Mouse (Mus musculus) retina, postnatal 1 day (tissue): ENCODE data around the gene Cers3.
A peak's percentile ranks its signal among the peaks of the same experiment; 100 is the strongest.

ENCODE experiments used
- DNase-seq: peaks from one replicate; pipeline ENCODE4 v3.0.0-alpha.2; 2012

The Cers3 gene

DNA sequence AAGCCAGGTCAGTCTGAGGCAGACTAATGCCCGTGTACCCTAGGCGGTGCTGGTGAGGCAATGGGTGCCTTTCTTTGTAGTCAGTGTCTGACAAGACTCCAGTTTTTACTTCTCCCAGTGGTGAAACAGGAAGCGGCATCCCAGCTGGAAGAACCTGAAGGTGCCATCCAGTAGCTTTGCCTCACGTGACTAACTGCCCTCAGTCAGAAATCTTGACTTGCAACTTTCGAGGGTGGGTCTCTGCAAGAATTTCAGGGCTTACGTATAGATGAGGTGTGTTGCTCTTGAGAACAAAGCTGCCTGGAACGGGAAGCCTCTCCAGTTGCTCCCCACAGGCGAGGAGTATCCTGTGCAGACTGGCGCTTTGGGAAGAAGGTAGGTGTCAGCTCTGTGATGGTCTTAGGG, at the start of gene Cers3:
TSS of gene Cers3 (plus strand) at position 128 of the 405 bp plus-strand sequence.
- no peak for DNase-seq

DNA sequence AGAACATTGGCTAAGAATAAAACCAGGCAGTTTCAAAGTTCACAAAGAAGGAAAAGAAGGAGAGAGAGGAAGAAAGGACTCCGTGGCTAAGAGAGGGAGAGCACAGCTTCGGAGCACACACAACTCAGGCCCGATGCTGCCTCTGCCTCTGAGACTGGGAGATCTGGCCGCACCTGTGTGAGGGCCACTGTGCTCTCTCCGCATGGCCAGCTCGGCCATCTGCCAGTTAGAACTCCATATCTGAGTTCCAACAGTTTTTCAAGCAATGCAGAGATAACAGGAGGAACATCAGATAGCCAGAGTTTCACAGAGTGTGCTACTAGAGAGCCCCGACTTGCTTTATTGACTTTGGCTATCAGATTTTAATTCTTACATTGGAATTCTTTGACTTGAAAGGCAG, 48.8 kb upstream of the Cers3 start:
- no peak for DNase-seq

GRCm38 (mm10) chr7:66702721-66703120, 40.6 kb upstream of the Cers3 start:
- DNase-seq = no peak

GRCm38 (mm10) chr7:66704631-66705030, 38.7 kb upstream of the Cers3 start:
- no peak for DNase-seq

- DNase-seq = peak; percentile 3
Measured at GRCm38 (mm10) chr7:66711166-66711565, 32.1 kb upstream of the Cers3 start.

DNA sequence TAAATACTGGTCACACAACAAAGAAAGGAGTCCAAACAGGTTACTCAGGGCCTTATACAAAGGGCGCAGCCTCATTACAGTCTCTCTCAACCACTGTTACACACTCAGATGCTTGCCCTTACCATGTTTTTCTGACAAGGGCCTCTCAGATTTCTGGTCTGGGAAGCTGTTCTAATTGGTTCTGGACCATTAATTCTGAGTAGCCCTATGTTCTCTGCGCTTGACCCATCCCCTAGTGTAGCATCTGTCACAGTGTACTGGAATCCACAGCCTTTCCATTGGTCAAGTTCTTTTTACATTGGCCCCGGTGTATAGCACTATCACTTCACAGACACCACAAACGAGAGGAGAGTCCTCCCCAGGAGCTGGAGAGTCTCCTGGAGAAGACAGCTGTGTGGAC, 18.8 kb upstream of the Cers3 start:
- DNase-seq = no peak

GRCm38 (mm10) chr7:66724954-66725353, 18.4 kb upstream of the Cers3 start:
- no peak for DNase-seq

DNA sequence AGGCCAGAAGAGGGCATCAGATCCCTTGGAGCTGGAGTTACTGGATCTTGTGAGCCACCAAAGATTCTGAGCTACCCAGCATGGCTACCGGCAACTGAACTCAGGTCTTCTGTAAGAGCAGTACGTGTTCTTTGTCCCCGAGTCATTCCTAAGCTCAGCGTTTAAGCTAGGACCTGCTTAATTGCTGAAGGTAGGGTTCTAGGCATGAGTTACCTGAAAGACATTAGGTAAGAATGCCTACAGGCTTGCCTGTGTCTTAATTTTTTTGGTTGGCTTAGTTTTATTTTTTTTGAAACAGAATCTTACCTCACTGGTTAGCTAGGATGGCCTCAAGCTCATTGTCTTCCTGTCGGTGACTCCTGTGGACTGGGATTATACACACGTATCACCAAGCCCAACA, 15.2 kb upstream of the Cers3 start:
- no peak for DNase-seq

DNA sequence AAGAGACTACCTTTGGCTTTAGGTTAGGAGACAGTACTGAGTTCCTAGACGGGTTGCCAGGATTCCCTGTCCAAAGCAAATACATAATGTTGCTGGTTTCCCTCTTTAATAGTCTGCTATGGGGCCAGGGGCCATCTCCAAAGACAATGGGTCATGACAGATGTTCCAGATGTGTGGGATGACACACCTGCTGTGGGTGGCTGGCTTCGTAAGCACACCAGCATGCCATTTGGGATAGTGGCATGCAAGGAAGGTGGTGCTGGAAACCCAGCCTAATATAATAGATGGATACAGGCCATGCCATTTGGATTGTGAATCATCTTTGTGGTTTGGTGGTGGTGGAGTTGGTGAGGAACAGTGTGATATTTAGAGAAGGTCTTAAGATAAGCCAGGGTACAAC, 14.1 kb upstream of the Cers3 start:
- no peak for DNase-seq

DNA sequence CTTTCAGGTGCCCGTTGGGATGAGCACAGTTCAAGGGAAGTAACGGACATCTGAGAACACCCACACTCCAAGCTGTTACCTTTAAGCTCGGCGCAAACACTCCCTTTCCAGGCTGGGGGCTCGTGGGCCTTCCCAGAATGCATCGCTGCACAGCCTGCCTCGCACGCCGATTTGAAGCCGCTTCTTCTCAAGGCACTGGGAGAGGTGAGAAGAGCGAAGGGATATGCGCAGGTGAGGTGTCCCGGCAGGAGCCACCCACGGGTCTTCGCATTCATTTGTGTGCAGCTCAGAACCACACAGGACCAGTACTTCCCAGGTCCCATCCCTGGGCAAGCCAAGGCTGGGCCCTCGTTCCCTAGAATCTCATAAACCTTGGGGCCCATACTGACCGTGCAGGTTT, 9.9 kb upstream of the Cers3 start:
- no peak for DNase-seq

DNA sequence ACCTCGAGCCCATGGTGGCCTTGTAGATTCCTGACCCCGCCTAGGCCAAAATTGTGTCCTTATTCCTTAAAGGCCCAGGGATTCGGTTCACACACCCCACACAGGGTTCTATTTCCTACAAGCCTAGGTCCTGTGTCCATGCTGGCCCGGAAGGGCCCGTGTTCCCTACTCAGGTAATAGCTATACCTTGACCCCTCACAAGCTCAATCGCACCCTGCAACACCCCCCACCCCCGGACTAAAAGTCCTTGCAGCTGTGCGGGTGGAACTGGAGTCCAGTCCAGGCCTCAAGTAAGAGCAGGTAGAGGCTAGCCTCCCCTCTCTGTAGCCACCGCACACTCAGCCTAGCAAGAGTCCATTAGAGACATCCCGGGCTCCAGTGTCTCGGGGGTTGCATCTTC, 9.4 kb upstream of the Cers3 start:
- no peak for DNase-seq

DNA sequence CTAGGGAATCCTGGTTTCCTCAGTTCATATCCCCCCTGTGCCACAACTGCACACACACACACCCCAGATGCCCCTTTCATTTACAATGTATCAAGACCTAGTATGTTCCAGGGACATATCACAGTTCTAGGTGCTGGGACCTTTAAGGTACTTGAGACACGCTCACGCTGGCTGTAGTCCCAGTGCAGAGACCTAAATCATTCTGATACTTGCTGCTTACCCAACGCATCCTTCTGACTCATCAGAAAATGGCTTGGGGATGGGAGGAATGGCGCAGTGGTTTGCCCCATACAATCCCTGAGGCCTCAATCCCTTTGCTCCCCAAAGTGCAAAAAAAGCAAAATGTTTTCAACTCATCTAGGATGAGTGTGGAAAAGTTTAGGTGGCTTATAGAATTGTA, 8.8 kb upstream of the Cers3 start:
- no peak for DNase-seq

- no peak for DNase-seq
Measured at GRCm38 (mm10) chr7:66734993-66735392, 8.3 kb upstream of the Cers3 start.

- no peak for DNase-seq
Measured at GRCm38 (mm10) chr7:66737418-66737817, 5.9 kb upstream of the Cers3 start.

DNA sequence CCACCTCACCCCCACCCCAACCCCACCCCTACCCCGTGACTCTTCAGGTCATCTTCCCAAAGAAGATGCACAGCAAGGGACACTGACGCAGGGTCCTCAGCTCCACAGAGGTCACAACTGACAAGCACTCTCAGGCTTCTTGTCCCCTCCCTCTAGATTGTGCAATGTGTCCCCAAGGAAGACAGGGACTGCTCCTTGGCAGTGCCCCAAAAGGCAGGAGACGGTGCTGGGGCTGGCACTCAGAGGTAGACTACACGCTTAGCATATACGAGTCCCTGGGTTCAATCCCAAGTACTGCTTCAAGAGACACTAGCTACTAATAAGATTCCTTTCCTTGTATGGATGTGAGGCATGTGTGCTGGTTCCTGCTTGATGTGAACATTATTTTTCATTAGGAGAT, 2.3 kb upstream of the Cers3 start:
- no peak for DNase-seq

GRCm38 (mm10) chr7:66741412-66741811, 1.9 kb upstream of the Cers3 start:
- DNase-seq = no peak

DNA sequence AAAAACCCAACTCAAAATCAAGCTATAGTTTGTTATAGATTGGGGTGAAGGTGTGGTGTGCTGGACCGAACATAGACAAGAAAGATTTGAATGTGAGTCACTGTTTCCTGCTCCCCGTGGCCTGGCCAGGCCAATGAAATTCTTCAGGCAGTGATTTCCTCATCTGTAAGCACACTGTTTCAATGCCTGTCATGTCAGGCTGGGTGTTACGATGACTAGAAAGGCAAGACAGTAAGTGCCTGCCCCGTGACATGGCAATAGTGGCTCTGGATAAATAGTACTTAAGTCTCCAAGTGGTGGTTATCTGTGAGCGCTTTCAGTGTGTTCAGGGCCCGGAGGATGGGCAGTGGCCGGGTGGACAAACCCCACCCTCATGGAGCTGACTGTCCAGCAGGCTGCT, 3.7 kb downstream of the Cers3 start:
- no peak for DNase-seq

DNA sequence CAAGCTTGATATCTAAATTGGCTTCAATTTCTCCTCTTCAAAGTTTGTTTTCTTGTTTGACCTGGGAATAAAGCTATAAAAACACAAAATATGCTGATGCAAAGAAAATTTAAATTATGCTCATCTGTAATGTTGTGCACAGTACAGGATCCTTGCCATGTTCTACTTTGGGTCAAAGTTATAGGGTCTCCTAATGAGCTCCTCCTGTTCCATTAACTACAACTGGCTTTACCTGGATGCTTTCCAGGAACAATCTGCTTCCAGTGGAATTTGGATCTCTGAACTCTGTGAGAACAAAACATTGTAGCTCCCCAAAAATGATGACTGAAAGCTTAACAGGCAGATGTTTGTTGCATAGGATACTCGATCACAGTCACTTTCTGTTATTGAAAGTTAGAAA, 6.7 kb downstream of the Cers3 start:
- DNase-seq = no peak

GRCm38 (mm10) chr7:66753816-66754215, 10.5 kb downstream of the Cers3 start:
- DNase-seq = no peak

- no peak for DNase-seq
Measured at GRCm38 (mm10) chr7:66755611-66756010, 12.3 kb downstream of the Cers3 start.

GRCm38 (mm10) chr7:66769902-66770301, 26.6 kb downstream of the Cers3 start:
- DNase-seq = no peak

DNA sequence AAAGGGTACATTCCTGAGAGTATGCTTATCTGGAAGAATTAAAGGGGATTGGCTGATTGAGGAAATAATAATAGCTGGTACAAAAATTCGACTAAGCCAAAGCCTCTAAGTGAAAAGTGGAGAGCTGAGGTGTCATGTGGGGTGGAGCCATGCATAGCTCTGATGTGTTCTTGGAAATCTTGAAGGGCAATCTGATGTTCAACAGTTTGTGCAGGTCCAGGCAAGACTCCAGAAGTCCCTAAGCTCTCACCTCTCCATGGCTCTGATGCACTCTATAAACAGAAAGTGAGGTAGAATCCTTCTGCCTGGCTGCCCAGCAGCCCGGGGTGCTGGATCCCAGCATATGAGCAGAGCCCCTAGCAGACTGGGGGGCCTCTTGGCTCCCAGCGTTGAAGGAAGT, 27.4 kb downstream of the Cers3 start:
- no peak for DNase-seq

- DNase-seq = no peak
Measured at GRCm38 (mm10) chr7:66771252-66771651, 27.9 kb downstream of the Cers3 start.

GRCm38 (mm10) chr7:66779411-66779810, 36.1 kb downstream of the Cers3 start:
- no peak for DNase-seq

DNA sequence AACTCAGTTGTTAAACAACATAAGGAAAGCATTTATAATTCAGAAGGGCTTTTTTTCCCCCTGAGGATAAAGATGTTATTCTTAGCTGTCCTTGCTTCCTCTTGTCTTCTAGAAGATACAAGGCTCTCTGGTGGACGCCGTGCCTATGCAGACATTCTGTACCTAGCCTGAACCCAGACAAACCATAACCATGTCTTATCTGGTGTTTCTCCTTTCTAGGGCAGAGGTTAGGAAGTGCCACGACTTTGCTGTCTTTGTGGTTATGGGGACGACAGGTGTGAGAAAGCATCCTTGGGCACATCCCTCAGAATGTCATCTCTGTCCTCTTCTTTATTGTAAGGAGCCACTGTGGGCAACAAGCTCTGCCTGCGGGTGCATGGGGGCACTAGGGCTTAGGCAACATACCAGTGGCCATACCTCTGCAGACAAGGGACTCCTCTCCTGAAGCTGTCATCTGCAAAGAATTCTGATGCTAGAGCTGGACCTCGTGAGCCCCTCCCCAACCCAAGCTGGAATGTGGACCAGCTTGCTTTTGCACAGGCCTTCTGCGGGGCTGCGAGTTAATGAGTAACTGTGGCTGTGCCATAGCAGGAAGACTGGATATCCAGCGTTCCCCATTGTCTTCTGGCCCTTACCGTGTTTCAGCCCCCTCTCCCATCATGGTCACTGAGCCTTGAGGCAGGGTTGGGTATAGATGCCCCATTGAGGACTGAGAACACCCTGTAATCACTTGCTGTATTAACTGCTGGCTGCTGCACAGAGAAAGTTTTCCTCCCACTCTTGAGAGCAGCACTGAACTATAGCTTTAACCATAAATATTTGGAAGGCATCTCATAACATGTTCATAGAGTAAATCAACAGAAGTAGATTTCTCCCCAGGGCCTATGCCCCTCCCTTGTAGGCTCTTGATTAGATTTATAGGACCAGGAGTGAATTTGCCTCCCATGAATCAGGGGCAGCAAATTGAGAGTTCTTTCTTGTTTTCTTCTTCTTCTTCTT, 36.9 kb downstream of the Cers3 start:
- DNase-seq = no peak
